Mouse (Mus musculus) erythroblast, embryonic 14.5 days (primary cell): ENCODE data around the gene Kcnq2. TPM values are rescaled to one million over a fixed set of nuclear protein-coding genes. Genes with fewer than 3 reads are reported as not detected.

Experiments used
- H3K27me3 ChIP-seq: 2 replicates; pipeline ENCODE4 v1.6.1; 2012; ENCODE audit warnings: inconsistent platforms; ENCODE audit not compliant: control insufficient read depth
- H3K36me3 ChIP-seq: 2 replicates; pipeline ENCODE4 v1.6.1; 2012; ENCODE audit warnings: mild to moderate bottlenecking, inconsistent platforms; ENCODE audit not compliant: control insufficient read depth
- H3K4me1 ChIP-seq: 2 replicates; pipeline ENCODE4 v1.6.1; 2012; ENCODE audit warnings: inconsistent platforms; ENCODE audit not compliant: control insufficient read depth
- H3K4me3 ChIP-seq: replicated peaks from 2 replicates; pipeline ENCODE3; 2012; ENCODE audit warnings: moderate library complexity, mild to moderate bottlenecking, inconsistent platforms
- H3K9me3 ChIP-seq: 2 replicates; pipeline ENCODE4 v1.6.1; 2012; ENCODE audit warnings: low read length, inconsistent platforms, mixed read lengths; ENCODE audit not compliant: control insufficient read depth
- GATA1 ChIP-seq: IDR thresholded peaks from 2 replicates; pipeline ENCODE4 v1.6.1; 2012; ENCODE audit warnings: low read length, inconsistent platforms, mixed read lengths
- TAL1 ChIP-seq: IDR thresholded peaks from 3 replicates; pipeline ENCODE4 v1.6.1; 2012; ENCODE audit warnings: low read length, inconsistent platforms, mixed read lengths
- polyA plus RNA-seq: library from polyadenylated mRNA; stranded (reverse); fragments of >175 nt; gene quantifications from 2 replicates; pipeline ENCODE4 v1.2.3, GENCODE M21; 2012

Gene Kcnq2
- polyA plus RNA-seq, 1 experiment, result 0.01 TPM

GRCm38 (mm10) chr2:181070136-181070535, 65.0 kb downstream of the Kcnq2 start:
- Histone ChIP-seq H3K4me3 (no peak overlapping the region), H3K9me3 (no peaks in the 10 kb centered on the region), H3K36me3 (no peaks in the 10 kb centered on the region), H3K4me1 (peaks cover 21% of the 10 kb centered on the region), H3K27me3 (peaks cover 33% of the 10 kb centered on the region)
- TF ChIP-seq TAL1 (no peak), GATA1 (no peak)

GRCm38 (mm10) chr2:181068499-181068898, 66.6 kb downstream of the Kcnq2 start:
- TF ChIP-seq TAL1, result no peak
- no peak for TF ChIP-seq GATA1
- Histone ChIP-seq H3K9me3 (no peaks in the 10 kb centered on the region), H3K4me1 (peaks cover 21% of the 10 kb centered on the region), H3K36me3 (no peaks in the 10 kb centered on the region), H3K4me3 (no peak overlapping the region), H3K27me3 (peaks cover 29% of the 10 kb centered on the region)

- Histone ChIP-seq H3K27me3 (peaks cover 24% of the 10 kb centered on the region), H3K36me3 (no peaks in the 10 kb centered on the region), H3K4me1 (peaks cover 8% of the 10 kb centered on the region), H3K9me3 (no peaks in the 10 kb centered on the region), H3K4me3 (no peak overlapping the region)
- TF ChIP-seq TAL1, result no peak
Observed at GRCm38 (mm10) chr2:181065827-181066226, 69.3 kb downstream of the Kcnq2 start.

- TF ChIP-seq TAL1, result no peak
- no peak for TF ChIP-seq GATA1
- H3K36me3 ChIP-seq, result no peaks in the 10 kb centered on the region
- H3K27me3 ChIP-seq, result peaks cover 11% of the 10 kb centered on the region
- H3K4me3 ChIP-seq, result no peak overlapping the region
- H3K9me3 ChIP-seq, result no peaks in the 10 kb centered on the region
- no peaks in the 10 kb centered on the region for H3K4me1 ChIP-seq
Observed at GRCm38 (mm10) chr2:181060127-181060526, 75.0 kb downstream of the Kcnq2 start.

- Histone ChIP-seq H3K4me3 (no peak overlapping the region), H3K4me1 (no peaks in the 10 kb centered on the region), H3K9me3 (no peaks in the 10 kb centered on the region), H3K36me3 (no peaks in the 10 kb centered on the region), H3K27me3 (peaks cover 7% of the 10 kb centered on the region; the same call in 1 of the 2 replicates)
- no peak for TF ChIP-seq TAL1
Observed at GRCm38 (mm10) chr2:181058193-181058592, 76.9 kb downstream of the Kcnq2 start.

GRCm38 (mm10) chr2:181057341-181057740, 77.8 kb downstream of the Kcnq2 start:
- TF ChIP-seq TAL1 (no peak), GATA1 (no peak)
- no peaks in the 10 kb centered on the region for H3K9me3 ChIP-seq
- H3K27me3 ChIP-seq, result peaks cover 7% of the 10 kb centered on the region; the same call in 1 of the 2 replicates
- no peaks in the 10 kb centered on the region for H3K4me1 ChIP-seq
- H3K4me3 ChIP-seq, result no peak overlapping the region
- H3K36me3 ChIP-seq, result no peaks in the 10 kb centered on the region

GRCm38 (mm10) chr2:181052171-181052570, 82.9 kb downstream of the Kcnq2 start:
- TF ChIP-seq GATA1 (no peak), TAL1 (no peak)
- H3K27me3 ChIP-seq, result no peaks in the 10 kb centered on the region; the same call in 1 of the 2 replicates
- H3K4me3 ChIP-seq, result no peak overlapping the region
- H3K9me3 ChIP-seq, result no peaks in the 10 kb centered on the region
- no peaks in the 10 kb centered on the region for H3K4me1 ChIP-seq
- no peaks in the 10 kb centered on the region for H3K36me3 ChIP-seq

GRCm38 (mm10) chr2:181048986-181049385, 86.1 kb downstream of the Kcnq2 start:
- no peaks in the 10 kb centered on the region for H3K4me1 ChIP-seq
- TF ChIP-seq GATA1 (no peak), TAL1 (no peak)
- H3K36me3 ChIP-seq, result no peaks in the 10 kb centered on the region
- no peak overlapping the region for H3K4me3 ChIP-seq
- no peaks in the 10 kb centered on the region; the same call in 1 of the 2 replicates for H3K27me3 ChIP-seq
- H3K9me3 ChIP-seq, result no peaks in the 10 kb centered on the region

- TF ChIP-seq TAL1 (no peak), GATA1 (no peak)
- no peaks in the 10 kb centered on the region; the same call in 1 of the 2 replicates for H3K27me3 ChIP-seq
Observed at GRCm38 (mm10) chr2:181048252-181048945, 86.7 kb downstream of the Kcnq2 start.

GRCm38 (mm10) chr2:181044001-181044400, 91.1 kb downstream of the Kcnq2 start:
- Histone ChIP-seq H3K36me3 (no peaks in the 10 kb centered on the region), H3K4me3 (no peak overlapping the region), H3K4me1 (no peaks in the 10 kb centered on the region), H3K9me3 (no peaks in the 10 kb centered on the region), H3K27me3 (peaks cover 28% of the 10 kb centered on the region)
- TF ChIP-seq TAL1, result no peak
- TF ChIP-seq GATA1, result no peak

More at GRCm38 (mm10) chr2:181048252-181048945, 86.7 kb downstream of the Kcnq2 start:
- Histone ChIP-seq H3K4me3 (no peak overlapping the region), H3K4me1 (no peaks in the 10 kb centered on the region), H3K36me3 (no peaks in the 10 kb centered on the region), H3K9me3 (no peaks in the 10 kb centered on the region)
